Mouse (Mus musculus) B cell, adult 2 months (primary cell): ENCODE measurements around the gene Gba2.
A peak's percentile ranks its signal among the peaks of the same experiment; 100 is the strongest.
"Not testable (repeated sequence)": the region's sequence is repeated elsewhere in the genome, so short reads cannot be mapped to it uniquely, and the experiment has no call there.

Experiments
- DNase-seq, 2 experiments: peaks; one replicate each; pipeline ENCODE4 v3.0.0; 2022

The Gba2 gene

GRCm38 (mm10) chr4:43551854-43552253 is 26.8 kb downstream of the Gba2 start:
- DNase-seq = not testable (repeated sequence)

GRCm38 (mm10) chr4:43549055-43549454 is 29.6 kb downstream of the Gba2 start:
- DNase-seq = no peak

GRCm38 (mm10) chr4:43547160-43547559 is 31.5 kb downstream of the Gba2 start:
- DNase-seq = no peak

- no peak for DNase-seq
Observed at GRCm38 (mm10) chr4:43546375-43547047, 32.2 kb downstream of the Gba2 start.

- no peak for DNase-seq
Observed at GRCm38 (mm10) chr4:43542044-43542443, 36.6 kb downstream of the Gba2 start.

- DNase-seq = no peak
Observed at GRCm38 (mm10) chr4:43536031-43536430, 42.6 kb downstream of the Gba2 start.

GRCm38 (mm10) chr4:43535628-43536027 is 43.0 kb downstream of the Gba2 start:
- no peak for DNase-seq

GRCm38 (mm10) chr4:43533270-43533669 is 45.4 kb downstream of the Gba2 start:
- no peak for DNase-seq

- peak; percentile 85 for DNase-seq
Observed at GRCm38 (mm10) chr4:43530581-43530980, 48.1 kb downstream of the Gba2 start.

GRCm38 (mm10) chr4:43530081-43530501 is 48.6 kb downstream of the Gba2 start:
- DNase-seq = no peak

- peak; percentile 43 to 46 for DNase-seq
Observed at GRCm38 (mm10) chr4:43528487-43528886, 50.2 kb downstream of the Gba2 start.

GRCm38 (mm10) chr4:43527880-43528279 is 50.8 kb downstream of the Gba2 start:
- DNase-seq = peak; percentile 62 to 67

GRCm38 (mm10) chr4:43519956-43520355 is 58.7 kb downstream of the Gba2 start:
- DNase-seq = peak; percentile 94 to 95

GRCm38 (mm10) chr4:43519551-43519950 is 59.1 kb downstream of the Gba2 start:
- DNase-seq = no peak
